Mouse (Mus musculus): ENCODE measurements at regions not wholly inside any gene's neighbourhood (a gene's known extent, or its start where the extent isn't known, plus 50 kb on each side); places are given as distances from the start of the nearest gene placed in this dataset.
A peak's percentile ranks its signal among the peaks of the same experiment; 100 is the strongest.

GRCm38 (mm10) chr1:105443546-105443945, 87.0 kb upstream of the Rnf152 start:
- Histone ChIP-seq H3K27me3 (ENCODE audit: control insufficient read depth in 1 of 2, insufficient read depth in 2 of 2, low read length in 2 of 2) (no peaks in the 10 kb centered on the region), H3K9me3 (replicated peaks; ENCODE audit: insufficient read depth, low read length) (no peaks in the 10 kb centered on the region), H3K36me3 (ENCODE audit: control insufficient read depth in 1 of 2, insufficient read depth in 2 of 2, low read length in 2 of 2) (no peaks in the 10 kb centered on the region), H3K9ac (ENCODE audit: control insufficient read depth, low read depth, low read length, poor library complexity, severe bottlenecking) (no peak overlapping the region), H3K79me2 (ENCODE audit: control insufficient read depth, insufficient read depth, low read length, poor library complexity) (no peaks in the 10 kb centered on the region), H3K4me3 (ENCODE audit: control insufficient read depth in 1 of 2, insufficient read depth in 1 of 2, low read depth in 2 of 2, low read length in 2 of 2) (peak overlapping the region; percentile 4 to 49; a peak in 3 of 4 replicates), H3K4me1 (ENCODE audit: control insufficient read depth in 1 of 2, insufficient read depth in 2 of 2, low read length in 2 of 2) (no peaks in the 10 kb centered on the region), H3K27ac (ENCODE audit: control insufficient read depth, low read depth, low read length) (no peak overlapping the region)
- TF ChIP-seq MXI1 (IDR thresholded peaks at IDR 0.05; ENCODE audit: low read depth, low read length) = 0 out of 2 replicates have a peak, but pooled peaks have one; percentile 23
- no peak for TF ChIP-seq ELF1 (IDR thresholded peaks at IDR 0.05; ENCODE audit: low read depth, low read length)
- TF ChIP-seq CHD2 (IDR thresholded peaks at IDR 0.05; ENCODE audit: low read length) = no peak
- peak; percentile 11 for DNase-seq (ENCODE audit: low read depth, low spot score)

GRCm38 (mm10) chr1:105440296-105440695, 83.8 kb upstream of the Rnf152 start:
- Histone ChIP-seq H3K9me3 (replicated peaks; ENCODE audit: insufficient read depth, low read length) (no peaks in the 10 kb centered on the region), H3K36me3 (ENCODE audit: control insufficient read depth in 1 of 2, insufficient read depth in 2 of 2, low read length in 2 of 2) (no peaks in the 10 kb centered on the region), H3K27me3 (ENCODE audit: control insufficient read depth in 1 of 2, insufficient read depth in 2 of 2, low read length in 2 of 2) (no peaks in the 10 kb centered on the region), H3K9ac (ENCODE audit: control insufficient read depth, low read depth, low read length, poor library complexity, severe bottlenecking) (no peak overlapping the region), H3K4me3 (ENCODE audit: control insufficient read depth in 1 of 2, insufficient read depth in 1 of 2, low read depth in 2 of 2, low read length in 2 of 2) (no peak overlapping the region), H3K79me2 (ENCODE audit: control insufficient read depth, insufficient read depth, low read length, poor library complexity) (no peaks in the 10 kb centered on the region), H3K27ac (ENCODE audit: control insufficient read depth, low read depth, low read length) (no peak overlapping the region), H3K4me1 (ENCODE audit: control insufficient read depth in 1 of 2, insufficient read depth in 2 of 2, low read length in 2 of 2) (no peaks in the 10 kb centered on the region)
- TF ChIP-seq MYB (IDR thresholded peaks at IDR 0.05; ENCODE audit: low read depth, low read length) (no peak), ETS1 (IDR thresholded peaks at IDR 0.05; ENCODE audit: low read depth, low read length) (no peak), E2F4 (IDR thresholded peaks at IDR 0.05; ENCODE audit: borderline replicate concordance, low read depth, low read length) (no peak), MXI1 (IDR thresholded peaks at IDR 0.05; ENCODE audit: low read depth, low read length) (no peak), MEF2A (IDR thresholded peaks at IDR 0.05; ENCODE audit: extremely low read depth, insufficient replicate concordance, low read depth, low read length, poor library complexity, severe bottlenecking) (no peak), ZMIZ1 (IDR thresholded peaks at IDR 0.05; ENCODE audit: low read depth, low read length) (no peak), TCF12 (IDR thresholded peaks at IDR 0.05; ENCODE audit: low read depth, low read length) (no peak), ZKSCAN1 (IDR thresholded peaks at IDR 0.05; ENCODE audit: low read depth, low read length) (no peak), TBP (IDR thresholded peaks at IDR 0.05; ENCODE audit: low read depth, low read length) (no peak), EP300 (IDR thresholded peaks at IDR 0.05; ENCODE audit: low read depth in 1 of 2, low read length in 2 of 2) (no peak), ZNF384 (IDR thresholded peaks at IDR 0.05; ENCODE audit: low read depth, low read length) (no peak), MAX (IDR thresholded peaks at IDR 0.05; ENCODE audit: low read length) (no peak), UBTF (IDR thresholded peaks at IDR 0.05; ENCODE audit: borderline replicate concordance, insufficient read depth, low read depth, low read length) (no peak)
- DNase-seq (ENCODE audit: low read depth, low spot score) = no peak

Measured in MEL (cell line).